In genomic region chr6:37643176-37643575, GRCm38 (mm10) we compare ENCODE assay signal across 16 mouse cellular contexts.
DNase-seq lines count a peak whose midpoint lies in the region; ATAC-seq and TF ChIP-seq lines count a peak whose summit lies in the region.
"Had no signal": no experiment of that assay in that cellular context is flagged by ENCODE, and none has a peak within 500 bp of the region (broad histone marks: within the 10 kb centered on the region; RNA-seq: fewer than 3 reads in every experiment).

No protein-coding gene starts in this region.

- peaks cover 6% of the 10 kb centered on the region for H3K4me1 ChIP-seq in heart, embryonic 12.5 days (replicated peaks)
- no peaks in the 10 kb centered on the region for H3K4me1 ChIP-seq in heart, embryonic 11.5 days (ENCODE audit: control insufficient read depth, insufficient read depth, low read length)
- H3K4me1 ChIP-seq in forebrain, postnatal 0 days (ENCODE audit: insufficient read depth) = peaks cover 3% of the 10 kb centered on the region; the same call in 1 of the 2 replicates
- peaks cover 26% of the 10 kb centered on the region for H3K4me1 ChIP-seq in midbrain, embryonic 10.5 days
- H3K4me1 ChIP-seq in neural tube, embryonic 13.5 days (replicated peaks) = peaks cover 28% of the 10 kb centered on the region
- no peaks in the 10 kb centered on the region for H3K4me1 ChIP-seq in lung, adult 2 months (ENCODE audit: control insufficient read depth, insufficient read depth, low read length)
- H3K4me1 ChIP-seq: limb, embryonic 12.5 days had no signal

- no peaks in the 10 kb centered on the region for H3K27me3 ChIP-seq in heart, embryonic 12.5 days (replicated peaks)
- no peaks in the 10 kb centered on the region for H3K27me3 ChIP-seq in heart, embryonic 11.5 days (ENCODE audit: control insufficient read depth, insufficient read depth, low read length)
- no peaks in the 10 kb centered on the region for H3K27me3 ChIP-seq in forebrain, postnatal 0 days (ENCODE audit: insufficient read depth, low read length)
- H3K27me3 ChIP-seq in midbrain, embryonic 10.5 days (ENCODE audit: low read depth, poor library complexity, severe bottlenecking) = no peaks in the 10 kb centered on the region
- no peaks in the 10 kb centered on the region for H3K27me3 ChIP-seq in neural tube, embryonic 13.5 days
- H3K27me3 ChIP-seq: embryonic facial prominence, embryonic 13.5 days; intestine, embryonic 15.5 days; limb, embryonic 12.5 days; Patski had no signal

- H3K9me3 ChIP-seq in heart, embryonic 12.5 days (replicated peaks) = no peaks in the 10 kb centered on the region
- no peaks in the 10 kb centered on the region for H3K9me3 ChIP-seq in heart, embryonic 11.5 days (replicated peaks; ENCODE audit: control insufficient read depth, low read length)
- H3K9me3 ChIP-seq in forebrain, postnatal 0 days (ENCODE audit: low read length) = no peaks in the 10 kb centered on the region
- no peaks in the 10 kb centered on the region for H3K9me3 ChIP-seq in midbrain, embryonic 10.5 days (replicated peaks)
- no peaks in the 10 kb centered on the region for H3K9me3 ChIP-seq in neural tube, embryonic 13.5 days
- H3K9me3 ChIP-seq: embryonic facial prominence, embryonic 13.5 days; intestine, embryonic 15.5 days; limb, embryonic 12.5 days had no signal

- WGBS in heart, embryonic 12.5 days = 69% methylated on average over 4 of the region's 4 CpGs
- 62% methylated on average over 4 of the region's 4 CpGs for WGBS in heart, embryonic 11.5 days (ENCODE audit: insufficient replicate concordance)
- WGBS in forebrain, postnatal 0 days = 9% methylated on average over 4 of the region's 4 CpGs
- WGBS in midbrain, embryonic 10.5 days = 49% methylated on average over 4 of the region's 4 CpGs
- WGBS in neural tube, embryonic 13.5 days = 16% methylated on average over 4 of the region's 4 CpGs
- WGBS in lung, adult 2 months = 66% methylated on average over 4 of the region's 4 CpGs

- TF ChIP-seq POLR2A in lung, adult 2 months (IDR thresholded peaks at IDR 0.05; ENCODE audit: borderline replicate concordance, extremely low read depth, low read depth, low read length) = no peak

- TF ChIP-seq CTCF in forebrain, postnatal 0 days (IDR thresholded peaks at IDR 0.05; ENCODE audit: low read depth) = no peak
- no peak for TF ChIP-seq CTCF in lung, adult 2 months (IDR thresholded peaks at IDR 0.05; ENCODE audit: insufficient read depth, low read length)

- peak overlapping the region; percentile 56 for H3K4me2 ChIP-seq in heart, embryonic 12.5 days
- H3K4me2 ChIP-seq in heart, embryonic 11.5 days = no peak overlapping the region
- H3K4me2 ChIP-seq in forebrain, postnatal 0 days (ENCODE audit: low read depth) = peak overlapping the region; percentile 42
- peak overlapping the region; percentile 42 for H3K4me2 ChIP-seq in neural tube, embryonic 13.5 days
- H3K4me2 ChIP-seq: limb, embryonic 12.5 days had no signal

- no peaks in the 10 kb centered on the region for H3K36me3 ChIP-seq in heart, embryonic 12.5 days
- H3K36me3 ChIP-seq in heart, embryonic 11.5 days (ENCODE audit: control insufficient read depth, insufficient read depth, low read length) = no peaks in the 10 kb centered on the region
- H3K36me3 ChIP-seq in forebrain, postnatal 0 days (ENCODE audit: insufficient read depth) = no peaks in the 10 kb centered on the region
- H3K36me3 ChIP-seq in midbrain, embryonic 10.5 days = no peaks in the 10 kb centered on the region
- no peaks in the 10 kb centered on the region for H3K36me3 ChIP-seq in neural tube, embryonic 13.5 days
- H3K36me3 ChIP-seq: embryonic facial prominence, embryonic 13.5 days; intestine, embryonic 15.5 days; limb, embryonic 12.5 days had no signal

- peak; percentile 1 for DNase-seq in forebrain, postnatal 0 days
- DNase-seq in midbrain, embryonic 10.5 days (ENCODE audit: low spot score) = no peak
- DNase-seq in spleen, postnatal 36 days (ENCODE audit: low spot score in 2 of 2) = no peak
- no peak for DNase-seq in lung, adult 2 months
- DNase-seq in frontal cortex, postnatal 14 days (ENCODE audit: low spot score in 2 of 2) = no peak
- DNase-seq: lung, postnatal 10 days; thymus, postnatal 4 days had no signal

- no peak for ATAC-seq in heart, embryonic 12.5 days (ENCODE audit: insufficient number of reproducible peaks, low FRiP score)
- no peak for ATAC-seq in heart, embryonic 11.5 days (replicated peaks; ENCODE audit: insufficient number of reproducible peaks, low FRiP score, low TSS enrichment)
- ATAC-seq in forebrain, postnatal 0 days = peak; percentile 53; the same call in 1 of the 2 replicates
- ATAC-seq in neural tube, embryonic 13.5 days (ENCODE audit: low read depth) = peak; percentile 67
- ATAC-seq: Patski had no signal

- H3K4me3 ChIP-seq in heart, embryonic 12.5 days = no peak overlapping the region
- H3K4me3 ChIP-seq in heart, embryonic 11.5 days (ENCODE audit: low read depth, low read length) = no peak overlapping the region
- no peak overlapping the region for H3K4me3 ChIP-seq in forebrain, postnatal 0 days (ENCODE audit: low read depth, low read length)
- H3K4me3 ChIP-seq in midbrain, embryonic 10.5 days = no peak overlapping the region
- H3K4me3 ChIP-seq in neural tube, embryonic 13.5 days = no peak overlapping the region
- H3K4me3 ChIP-seq in lung, adult 2 months (replicated peaks; ENCODE audit: extremely low read depth, low read depth, low read length) = no peak overlapping the region
- H3K4me3 ChIP-seq: embryonic facial prominence, embryonic 13.5 days; intestine, embryonic 15.5 days; limb, embryonic 12.5 days had no signal

- no peak overlapping the region for H3K9ac ChIP-seq in heart, embryonic 12.5 days
- no peak overlapping the region for H3K9ac ChIP-seq in heart, embryonic 11.5 days (ENCODE audit: low read depth, low read length)
- H3K9ac ChIP-seq in forebrain, postnatal 0 days = peak overlapping the region; percentile 41; the same call in 1 of the 2 replicates
- no peak overlapping the region for H3K9ac ChIP-seq in neural tube, embryonic 13.5 days
- H3K9ac ChIP-seq: embryonic facial prominence, embryonic 13.5 days; intestine, embryonic 15.5 days; limb, embryonic 12.5 days; liver, embryonic 14.5 days had no signal

- H3K27ac ChIP-seq in heart, embryonic 12.5 days (ENCODE audit: poor library complexity, severe bottlenecking) = no peak overlapping the region
- H3K27ac ChIP-seq in heart, embryonic 11.5 days (ENCODE audit: low read depth, low read length) = no peak overlapping the region
- H3K27ac ChIP-seq in forebrain, postnatal 0 days (ENCODE audit: low read depth, low read length) = no peak overlapping the region
- peak overlapping the region; percentile 58; the same call in 1 of the 2 replicates for H3K27ac ChIP-seq in midbrain, embryonic 10.5 days (replicated peaks)
- H3K27ac ChIP-seq in neural tube, embryonic 13.5 days (replicated peaks) = peak overlapping the region; percentile 93
- H3K27ac ChIP-seq: embryonic facial prominence, embryonic 13.5 days; intestine, embryonic 15.5 days; left cerebral cortex, adult 2 months; limb, embryonic 12.5 days; liver, embryonic 14.5 days had no signal

Comparison
In these comparisons a context has a peak if more than half of its experiments do, and no peak if none do; other contexts are left out.
1. ATAC-seq: peak in forebrain, postnatal 0 days (single experiment) and neural tube, embryonic 13.5 days (single experiment); none in heart, embryonic 12.5 days (single experiment) and heart, embryonic 11.5 days (single experiment).
2. H3K27ac ChIP-seq: peak in midbrain, embryonic 10.5 days (single experiment) and neural tube, embryonic 13.5 days (single experiment); none in heart, embryonic 12.5 days (single experiment), heart, embryonic 11.5 days (single experiment) and forebrain, postnatal 0 days (single experiment).